Mouse (Mus musculus): ENCODE results near the gene Cd22.

DNA sequence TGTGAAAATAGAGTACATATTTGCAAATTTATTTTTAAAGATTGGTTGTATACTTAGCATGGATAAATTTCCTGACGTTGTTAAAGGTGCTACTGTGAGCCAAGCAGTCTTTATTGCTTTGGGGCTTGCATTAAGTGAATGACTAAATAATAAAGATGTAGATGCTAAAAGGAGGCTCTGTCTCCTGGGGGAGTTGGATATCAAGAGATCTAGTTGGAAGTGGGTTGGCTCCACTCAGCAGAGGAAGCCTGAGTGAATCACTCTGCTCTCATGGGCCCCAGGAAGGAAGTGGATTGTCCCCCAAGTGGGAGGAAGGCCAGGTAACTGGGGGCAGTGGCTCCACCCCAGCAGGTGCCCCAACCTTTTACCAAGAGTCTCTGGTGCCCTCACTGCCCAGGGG is 22.4 kb downstream of the Cd22 start:
- TF ChIP-seq NELFE (IDR thresholded peaks at IDR 0.05; ENCODE audit: low read depth, low read length) (no peak), MAX (IDR thresholded peaks at IDR 0.05; ENCODE audit: low read length) (no peak), POLR2A (IDR thresholded peaks at IDR 0.05; ENCODE audit: control insufficient read depth in 1 of 2, insufficient read depth in 1 of 2, low read depth in 1 of 2, low read length in 2 of 2, poor library complexity in 1 of 2) (no peak), CTCF (IDR thresholded peaks at IDR 0.05 in 2 of 3, conservative IDR thresholded peaks at IDR 0.05 in 1 of 3; ENCODE audit: control insufficient read depth in 1 of 3, insufficient read depth in 1 of 3, low read depth in 2 of 3, low read length in 3 of 3, poor library complexity in 1 of 3, severe bottlenecking in 1 of 3) (no peak), ZMIZ1 (IDR thresholded peaks at IDR 0.05; ENCODE audit: low read depth, low read length) (no peak), TAL1 (IDR thresholded peaks at IDR 0.05; ENCODE audit: low read length) (no peak), ZNF384 (IDR thresholded peaks at IDR 0.05; ENCODE audit: low read depth, low read length) (no peak)

All from MEL (cell line).